Mouse (Mus musculus): ENCODE data around the gene Nat8f2. TPM values are rescaled to one million over a fixed set of nuclear protein-coding genes. Genes with fewer than 3 reads are reported as not detected.
"Not testable (repeated sequence)": the region's sequence is repeated elsewhere in the genome, so short reads cannot be mapped to it uniquely, and the experiment has no call there.

Nat8f2 gene
- total and polyA plus RNA-seq, 3 experiments: not detected

DNA sequence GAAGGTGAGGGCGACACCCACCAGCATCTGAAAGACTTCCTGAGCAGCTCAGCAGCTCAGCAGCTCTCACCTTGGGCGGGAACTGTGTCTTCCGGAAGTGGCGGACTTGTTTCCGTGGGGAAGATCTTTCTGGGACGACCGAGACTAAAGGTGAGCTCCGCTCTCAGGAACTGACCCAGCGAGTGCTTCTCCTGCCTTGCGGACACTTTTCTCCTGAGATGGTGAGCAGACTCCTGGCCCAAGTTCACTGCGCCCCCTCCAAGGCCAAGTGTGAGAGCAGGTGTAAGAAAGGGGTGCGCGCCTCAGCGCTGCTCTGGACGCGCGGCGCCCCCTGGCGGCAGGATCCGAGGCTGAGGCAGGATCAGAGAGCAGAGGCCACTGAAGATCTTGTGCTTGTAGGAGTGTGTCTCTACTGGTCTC is 35.7 kb upstream of the Nat8f2 start, which contains the start of gene Nat8f4:
Gene Nat8f4 (minus strand): TSS at position 243 of the 420 bp plus-strand sequence.
- TF ChIP-seq HCFC1 (IDR thresholded peaks at IDR 0.05; ENCODE audit: low read depth, low read length) (peak; percentile 49), IRF4 (IDR thresholded peaks at IDR 0.05; ENCODE audit: low read depth, low read length) (0 out of 2 replicates have a peak, but pooled peaks have one; percentile 7), UBTF (IDR thresholded peaks at IDR 0.05; ENCODE audit: low read depth, low read length) (0 out of 2 replicates have a peak, but pooled peaks have one; percentile 27), CTCF (conservative IDR thresholded peaks at IDR 0.05 in 1 of 2, IDR thresholded peaks at IDR 0.05 in 1 of 2; ENCODE audit: low read depth in 2 of 2, low read length in 2 of 2) (peak; percentile 17 to 69; a peak in 2 of 4 replicates), NELFE (IDR thresholded peaks at IDR 0.05; ENCODE audit: low read depth, low read length) (peak; percentile 21; the same call in 1 of the 2 replicates), TBP (conservative IDR thresholded peaks at IDR 0.05; ENCODE audit: low read depth, low read length) (0 out of 2 replicates have a peak, but pooled peaks have one; percentile 32), NRF1 (IDR thresholded peaks at IDR 0.05; ENCODE audit: low read depth, low read length) (0 out of 2 replicates have a peak, but pooled peaks have one; percentile 26), POLR2A (IDR thresholded peaks at IDR 0.05; ENCODE audit: low read depth, low read length) (peak; percentile 44; the same call in 1 of the 2 replicates), RAD21 (IDR thresholded peaks at IDR 0.05; ENCODE audit: low read depth, low read length) (peak; percentile 32), TCF12 (IDR thresholded peaks at IDR 0.05; ENCODE audit: low read depth, low read length) (0 out of 2 replicates have a peak, but pooled peaks have one; percentile 40), ELF1 (IDR thresholded peaks at IDR 0.05; ENCODE audit: low read depth, low read length) (peak; percentile 51), SMC3 (IDR thresholded peaks at IDR 0.05; ENCODE audit: low read depth, low read length) (peak; percentile 56)
- H3K4me1 ChIP-seq (ENCODE audit: control insufficient read depth in 1 of 2, insufficient read depth in 2 of 2); H3K27me3 ChIP-seq (replicated peaks); H3K27ac ChIP-seq (ENCODE audit: insufficient read depth, low read depth); dilution Hi-C loops (cut with MboI; ENCODE audit: extremely low pct_ligation_motif_present, extremely low pct_unique_long_range_greater_than_20kb, low sequenced_read_pairs); H3K36me3 ChIP-seq (replicated peaks in 1 of 2; ENCODE audit: control insufficient read depth in 1 of 2, insufficient read depth in 1 of 2, low read length in 1 of 2); H3K79me2 ChIP-seq (replicated peaks; ENCODE audit: control insufficient read depth, extremely low read depth, insufficient read depth, poor library complexity, severe bottlenecking); H3K9me3 ChIP-seq (replicated peaks; ENCODE audit: low read length): not testable (repeated sequence)
- peak; percentile 20 for DNase-seq (ENCODE audit: extremely low read depth)
- in situ Hi-C loops (cut with MboI; ENCODE audit: low pct_ligation_motif_present, low pct_unique_long_range_greater_than_20kb, low sequenced_read_pairs): loop anchor here (25.0 kb wide), 2 partner anchors 317 to 442 kb away; partner anchors contain the start of genes Alms1, Cct7 and Pradc1
- H3K4me2 ChIP-seq (ENCODE audit: insufficient read depth, low read depth, poor library complexity, severe bottlenecking): peak within 1 kb of the TSS; percentile 73; the same call in 1 of the 2 replicates
- peak within 1 kb of the TSS; percentile 49; the same call in 1 of the 2 replicates for H3K9ac ChIP-seq (ENCODE audit: insufficient read depth, low read depth)
- H3K4me3 ChIP-seq (replicated peaks in 1 of 3; ENCODE audit: low read depth in 2 of 3, low read length in 2 of 3, poor library complexity in 1 of 3): peak within 1 kb of the TSS; percentile 35 to 66 (median 45)

DNA sequence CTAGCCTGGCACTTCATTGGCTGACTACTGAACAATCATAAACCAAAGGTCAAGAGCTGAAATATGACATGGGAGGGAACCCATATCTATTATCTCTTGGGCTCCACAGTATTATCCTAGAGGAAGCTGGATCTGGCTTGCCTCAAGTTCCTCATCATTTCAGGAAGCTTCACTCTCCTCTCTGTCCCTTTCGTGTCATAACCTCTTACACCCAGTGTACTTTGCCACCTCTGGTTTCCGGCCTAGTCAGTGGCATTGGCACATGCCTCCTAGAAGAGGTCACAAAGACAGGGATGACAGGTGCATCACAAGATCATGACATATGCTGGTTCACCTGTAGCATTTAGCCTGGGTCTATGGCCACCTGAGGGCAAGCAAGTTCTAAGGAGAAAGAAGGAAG is 33.3 kb upstream of the Nat8f2 start:
- in situ Hi-C loops (cut with MboI; ENCODE audit: low pct_ligation_motif_present, low pct_unique_long_range_greater_than_20kb, low sequenced_read_pairs): loop anchor here (25.0 kb wide), 2 partner anchors 315 to 440 kb away; partner anchors contain the start of genes Alms1, Cct7 and Pradc1
- no peak overlapping the region for H3K4me2 ChIP-seq (ENCODE audit: insufficient read depth, low read depth, poor library complexity, severe bottlenecking)
- dilution Hi-C loops (cut with MboI; ENCODE audit: extremely low pct_ligation_motif_present, extremely low pct_unique_long_range_greater_than_20kb, low sequenced_read_pairs): no loop called here
- H3K4me1 ChIP-seq (ENCODE audit: control insufficient read depth in 1 of 2, insufficient read depth in 2 of 2): peaks cover 0 to 5% of the 10 kb centered on the region in 2 experiments; a peak in 2 of 4 replicates
- no peak overlapping the region for H3K27ac ChIP-seq (ENCODE audit: insufficient read depth, low read depth)
- no peak for DNase-seq (ENCODE audit: extremely low read depth)
- no peak overlapping the region for H3K9ac ChIP-seq (ENCODE audit: insufficient read depth, low read depth)
- H3K4me3 ChIP-seq (replicated peaks in 1 of 3; ENCODE audit: low read depth in 2 of 3, low read length in 2 of 3, poor library complexity in 1 of 3): no peak overlapping the region
- H3K36me3 ChIP-seq (replicated peaks in 1 of 2; ENCODE audit: control insufficient read depth in 1 of 2, insufficient read depth in 1 of 2, low read length in 1 of 2): peaks cover 0 to 1% of the 10 kb centered on the region in 2 experiments
- no peaks in the 10 kb centered on the region for H3K27me3 ChIP-seq (replicated peaks)
- H3K79me2 ChIP-seq (replicated peaks; ENCODE audit: control insufficient read depth, extremely low read depth, insufficient read depth, poor library complexity, severe bottlenecking): no peaks in the 10 kb centered on the region
- TF ChIP-seq CHD2 (IDR thresholded peaks at IDR 0.05; ENCODE audit: low read length) (no peak), PAX5 (IDR thresholded peaks at IDR 0.05; ENCODE audit: low read length) (no peak), JUN (IDR thresholded peaks at IDR 0.05; ENCODE audit: insufficient read depth, low read depth, low read length) (no peak), MXI1 (IDR thresholded peaks at IDR 0.05; ENCODE audit: low read depth, low read length) (no peak), UBTF (IDR thresholded peaks at IDR 0.05; ENCODE audit: low read depth, low read length) (no peak), ELF1 (IDR thresholded peaks at IDR 0.05; ENCODE audit: low read depth, low read length) (no peak), GABPA (IDR thresholded peaks at IDR 0.05; ENCODE audit: insufficient replicate concordance, low read depth, low read length) (no peak), EP300 (IDR thresholded peaks at IDR 0.05; ENCODE audit: low read length) (no peak), NELFE (IDR thresholded peaks at IDR 0.05; ENCODE audit: low read depth, low read length) (no peak), MAFK (IDR thresholded peaks at IDR 0.05; ENCODE audit: insufficient replicate concordance, low read length) (no peak), HCFC1 (IDR thresholded peaks at IDR 0.05; ENCODE audit: low read depth, low read length) (no peak), MAZ (IDR thresholded peaks at IDR 0.05; ENCODE audit: low read depth, low read length) (no peak), TCF12 (IDR thresholded peaks at IDR 0.05; ENCODE audit: low read depth, low read length) (no peak), E2F4 (IDR thresholded peaks at IDR 0.05; ENCODE audit: insufficient replicate concordance, low read depth, low read length) (no peak), MYC (IDR thresholded peaks at IDR 0.05; ENCODE audit: low read depth, low read length) (no peak), CHD1 (IDR thresholded peaks at IDR 0.05; ENCODE audit: low read depth, low read length) (no peak), KAT2A (IDR thresholded peaks at IDR 0.05; ENCODE audit: insufficient replicate concordance, low read length) (no peak), MEF2A (IDR thresholded peaks at IDR 0.05; ENCODE audit: borderline replicate concordance, low read depth, low read length) (no peak)
- no peaks in the 10 kb centered on the region for H3K9me3 ChIP-seq (replicated peaks; ENCODE audit: low read length)
